In the genomic region with DNA sequence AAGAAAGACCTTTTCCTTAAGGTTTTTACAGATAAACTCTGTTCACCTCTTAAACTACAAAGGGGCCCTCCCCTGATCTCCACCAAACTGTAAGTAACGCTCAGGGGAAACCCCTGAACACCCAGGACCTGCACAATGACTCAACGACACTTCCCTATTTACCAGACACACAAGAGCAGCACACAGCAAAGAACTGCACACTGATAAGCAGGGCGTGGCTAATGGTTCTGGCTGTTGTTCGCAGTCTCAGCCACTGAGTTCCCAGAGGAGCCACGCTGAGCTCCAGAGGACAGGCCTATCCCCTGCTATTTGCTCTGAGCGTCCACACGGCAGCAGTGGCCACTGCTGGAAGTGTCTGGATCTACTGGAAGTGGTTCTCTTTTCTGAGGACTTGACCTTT, we compare ENCODE assay signal across 9 mouse cellular contexts.
A peak's percentile ranks its signal among the peaks of the same experiment; 100 is the strongest.
DNase-seq lines count a peak whose midpoint lies in the region; ATAC-seq and TF ChIP-seq lines count a peak whose summit lies in the region.
"Had no signal": no experiment of that assay in that cellular context is flagged by ENCODE, and none has a peak within 500 bp of the region (broad histone marks: within the 10 kb centered on the region; RNA-seq: fewer than 3 reads in every experiment).

No protein-coding gene starts in this region.

- no peaks in the 10 kb centered on the region for H3K9me3 ChIP-seq in hindbrain, postnatal 0 days (ENCODE audit: low read length)

- WGBS in hindbrain, postnatal 0 days: 30% methylated on average over 7 of the region's 7 CpGs

- H3K27me3 ChIP-seq in hindbrain, postnatal 0 days (ENCODE audit: insufficient read depth, low read length): no peaks in the 10 kb centered on the region
- H3K27me3 ChIP-seq: Patski had no signal

- intact Hi-C loops in gastrocnemius, adult 2 months (cut with DNase I): loop anchor here (5.0 kb wide), 1 partner anchor 41 kb away; no protein-coding TSS in a partner anchor
- intact Hi-C loops in left cerebral cortex, postnatal 36 days (cut with DNase I): loop anchor here (5.0 kb wide), 1 partner anchor 76 kb away; the partner anchor contains the start of gene Galnt7

- no peaks in the 10 kb centered on the region for H3K4me1 ChIP-seq in hindbrain, postnatal 0 days (ENCODE audit: insufficient read depth, low read length)

- peak; percentile 34 to 46 for DNase-seq in cerebellum, postnatal 14 days
- no peak for DNase-seq in cerebellum, postnatal 4 days (ENCODE audit: low spot score in 2 of 2)
- DNase-seq in adrenal gland, postnatal 36 days: peak; percentile 76 to 79
- DNase-seq in gastrocnemius, adult 2 months: peak; percentile 63
- DNase-seq in hindbrain, postnatal 0 days (ENCODE audit: low spot score): peak; percentile 32
- peak; percentile 28 for DNase-seq in lung, postnatal 14 days
- peak; percentile 70 for DNase-seq in retina, postnatal 1 day
- no peak for DNase-seq in left cerebral cortex, postnatal 36 days (ENCODE audit: low spot score in 2 of 2)

- H3K27ac ChIP-seq in gastrocnemius, adult 2 months: peak overlapping the region; percentile 41; the same call in 1 of the 2 replicates
- no peak overlapping the region for H3K27ac ChIP-seq in hindbrain, postnatal 0 days

- peak; percentile 31; the same call in 1 of the 2 replicates for TF ChIP-seq CTCF in gastrocnemius, adult 2 months (IDR thresholded peaks at IDR 0.05)
- TF ChIP-seq CTCF in hindbrain, postnatal 0 days (IDR thresholded peaks at IDR 0.05; ENCODE audit: low read depth): peak; percentile 51

- no peak overlapping the region for H3K4me3 ChIP-seq in gastrocnemius, adult 2 months
- H3K4me3 ChIP-seq in hindbrain, postnatal 0 days (ENCODE audit: low read length): no peak overlapping the region

- H3K4me2 ChIP-seq in hindbrain, postnatal 0 days (ENCODE audit: low read depth, low read length): no peak overlapping the region

- no peak overlapping the region for H3K9ac ChIP-seq in hindbrain, postnatal 0 days (replicated peaks; ENCODE audit: low read length)

- peak; percentile 82 for ATAC-seq in hindbrain, postnatal 0 days
- ATAC-seq: Patski had no signal

- no peaks in the 10 kb centered on the region for H3K36me3 ChIP-seq in hindbrain, postnatal 0 days (ENCODE audit: insufficient read depth, low read length)

Comparison
In these comparisons a context has a peak if more than half of its experiments do, and no peak if none do; other contexts are left out.
1. DNase-seq: peak in cerebellum, postnatal 14 days (2 of 2), adrenal gland, postnatal 36 days (2 of 2), gastrocnemius, adult 2 months (single experiment), hindbrain, postnatal 0 days (single experiment), lung, postnatal 14 days (single experiment) and retina, postnatal 1 day (single experiment); none in cerebellum, postnatal 4 days (0 of 2) and left cerebral cortex, postnatal 36 days (0 of 2).